Mouse (Mus musculus) heart, postnatal 0 days (tissue): ENCODE data around the gene Btd.

Experiments
- CTCF ChIP-seq: IDR thresholded peaks from 2 replicates; pipeline ENCODE4 v1.5.1; 2016; ENCODE audit warnings: antibody characterized with exemption, control low read depth, low read depth
- EP300 ChIP-seq: IDR thresholded peaks from 2 replicates; pipeline ENCODE4 v1.6.1; 2016; ENCODE audit warnings: antibody characterized with exemption, low read depth

GRCm38 (mm10) chr14:31715669-31716068 is 74.8 kb downstream of the Btd start:
- TF ChIP-seq CTCF (no peak), EP300 (no peak)
